Mouse (Mus musculus) layer of hippocampus, adult 6 months (tissue): ENCODE results near the gene C1rl. TPM values are rescaled to one million over a fixed set of nuclear protein-coding genes. Genes with fewer than 3 reads are reported as not detected.

ENCODE experiments used
- long read RNA-seq, 2 experiments: library from polyadenylated mRNA; unstranded; transcript quantifications; one replicate each; pipeline ENCODE4 v2.0.0; 2019 to 2020
- polyA plus RNA-seq: library from polyadenylated mRNA; unstranded; fragments of <200 nt; fragmentation: Nextera tagmentation; gene quantifications from 2 replicates; pipeline ENCODE4 v1.2.3, GENCODE M21; 2021

Gene C1rl
- polyA plus RNA-seq: 0.58 and 0.63 TPM in 2 replicates
- long read RNA-seq, experiment 1, partial matches to known transcripts: 1 of 1 reads
- long read RNA-seq, experiment 1, other reads (novel, unspliced or antisense): 0 of 1 reads
- long read RNA-seq, experiment 2, partial matches to known transcripts: 0 of 3 reads
- long read RNA-seq, experiment 2, other reads (novel, unspliced or antisense): 1 of 3 reads

GRCm38 (mm10) chr6:124492842-124493561 lies at the start of gene C1rl:
Gene C1rl (plus strand): TSS chr6:124493113.

GRCm38 (mm10) chr6:124464305-124465271 lies 28.3 kb upstream of the C1rl start, which contains the start of gene Clstn3:
Gene Clstn3 (minus strand): TSS chr6:124464794.

GRCm38 (mm10) chr6:124512355-124512836 lies 19.5 kb downstream of the C1rl start, which contains the start of gene C1ra:
Gene C1ra (plus strand): TSS chr6:124512405.

GRCm38 (mm10) chr6:124542284-124542683 lies 49.4 kb downstream of the C1rl start, which contains the start of gene C1s1:
Gene C1s1 (minus strand): TSS chr6:124542359.

Other genes starting within 250 kb of the C1rl start
- 0.28 TPM in 2 replicates for gene Cd163, start 188.5 kb upstream of the C1rl start, polyA plus RNA-seq
- gene Pex5, start 78.0 kb upstream of the C1rl start, polyA plus RNA-seq: 16.2 and 18.4 TPM in 2 replicates
- gene Clstn3, start 28.3 kb upstream of the C1rl start, polyA plus RNA-seq: 35.7 and 38.7 TPM in 2 replicates
- gene C1ra, start 19.3 kb downstream of the C1rl start, polyA plus RNA-seq: 1.6 and 1.9 TPM in 2 replicates
- gene C1s1, start 49.2 kb downstream of the C1rl start, polyA plus RNA-seq: 0.19 and 0.45 TPM in 2 replicates
- gene C1rb, start 77.2 kb downstream of the C1rl start, polyA plus RNA-seq: not detected in 2 replicates
- 0.05 TPM in 1 of 2 replicates, not detected in the other for gene C1s2, start 143.0 kb downstream of the C1rl start, polyA plus RNA-seq
- gene Lpcat3, start 169.9 kb downstream of the C1rl start, polyA plus RNA-seq: 20.8 and 21.3 TPM in 2 replicates
- 101 and 108 TPM in 2 replicates for gene Emg1, start 219.1 kb downstream of the C1rl start, polyA plus RNA-seq
- gene Phb2, start 219.2 kb downstream of the C1rl start, polyA plus RNA-seq: 140 and 157 TPM in 2 replicates
- gene Ptpn6, start 245.6 kb downstream of the C1rl start, polyA plus RNA-seq: 4.1 and 4.6 TPM in 2 replicates
- gene Grcc10, start 248.3 kb downstream of the C1rl start, polyA plus RNA-seq: 1,248 and 1,281 TPM in 2 replicates